Mouse (Mus musculus): Measurements from ENCODE around the gene Ifitm2. TPM values are rescaled to one million over a fixed set of nuclear protein-coding genes. Genes with fewer than 3 reads are reported as not detected.

Ifitm2 gene
- total RNA-seq, 1 experiment: 679 TPM

DNA sequence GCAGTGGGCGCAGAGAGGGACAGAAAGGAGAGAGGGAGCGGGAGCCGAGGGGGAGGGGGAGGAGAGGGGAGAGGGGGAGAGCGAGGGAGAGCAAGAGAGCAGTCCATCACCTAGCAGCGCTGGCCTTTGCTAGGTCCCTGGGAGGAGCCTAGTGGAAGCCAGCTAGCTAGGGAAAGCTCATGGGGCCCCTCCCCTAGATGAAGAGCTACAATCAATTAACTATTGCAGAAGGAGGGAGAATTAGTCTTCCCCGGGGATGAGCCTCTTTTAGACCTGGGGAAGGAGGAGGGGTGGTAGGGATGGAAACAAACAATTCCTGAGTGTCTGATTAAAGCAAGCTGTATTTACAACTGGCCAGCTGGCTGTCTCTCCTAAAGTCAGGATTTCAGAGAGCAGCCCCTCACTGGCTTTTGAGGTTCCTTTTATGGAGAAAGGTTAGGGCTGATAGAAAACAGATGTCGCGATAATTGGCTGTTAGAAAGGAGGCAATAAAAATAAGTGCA is 16.1 kb downstream of the Ifitm2 start:
- H3K9ac ChIP-seq (ENCODE audit: insufficient read depth, low read depth, low read length, poor library complexity, severe bottlenecking): 0 out of 2 replicates have a peak overlapping the region, but pooled peaks have one; percentile 20
- peak overlapping the region in 1 of 2 experiments; percentile 15; a peak in 1 of 4 replicates for H3K4me3 ChIP-seq (ENCODE audit: insufficient read depth in 1 of 2, low read depth in 1 of 2, low read length in 2 of 2, poor library complexity in 1 of 2, severe bottlenecking in 1 of 2)
- H3K4me1 ChIP-seq (ENCODE audit: control insufficient read depth in 2 of 2, insufficient read depth in 2 of 2, low read length in 2 of 2, poor library complexity in 1 of 2): peaks cover 4 to 17% of the 10 kb centered on the region in 2 experiments; a peak in 3 of 4 replicates
- H3K36me3 ChIP-seq (ENCODE audit: control insufficient read depth, insufficient read depth, low read length, poor library complexity, severe bottlenecking): no peaks in the 10 kb centered on the region
- DNase-seq (ENCODE audit: low read depth, low spot score): no peak
- no peaks in the 10 kb centered on the region for H3K9me3 ChIP-seq (ENCODE audit: control insufficient read depth, insufficient read depth, low read depth, low read length)
- in situ Hi-C loops (cut with MboI; ENCODE audit: low sequenced_read_pairs in 2 of 2, unreplicated experiment in 2 of 2): no loop called here
- no peak for TF ChIP-seq MAFK (IDR thresholded peaks at IDR 0.05; ENCODE audit: insufficient read depth, low read depth, low read length)
- TF ChIP-seq CHD2 (IDR thresholded peaks at IDR 0.05; ENCODE audit: low read depth, low read length): no peak
- TF ChIP-seq ZNF384 (IDR thresholded peaks at IDR 0.05; ENCODE audit: low read depth, low read length): no peak
- no peak for TF ChIP-seq HCFC1 (IDR thresholded peaks at IDR 0.05; ENCODE audit: borderline replicate concordance, insufficient read depth, low read length)
- TF ChIP-seq ZC3H11A (IDR thresholded peaks at IDR 0.05; ENCODE audit: borderline replicate concordance, low read depth, low read length): no peak
- H3K27ac ChIP-seq (ENCODE audit: insufficient read depth, low read depth, low read length, poor library complexity, severe bottlenecking): peak overlapping the region; percentile 82

DNA sequence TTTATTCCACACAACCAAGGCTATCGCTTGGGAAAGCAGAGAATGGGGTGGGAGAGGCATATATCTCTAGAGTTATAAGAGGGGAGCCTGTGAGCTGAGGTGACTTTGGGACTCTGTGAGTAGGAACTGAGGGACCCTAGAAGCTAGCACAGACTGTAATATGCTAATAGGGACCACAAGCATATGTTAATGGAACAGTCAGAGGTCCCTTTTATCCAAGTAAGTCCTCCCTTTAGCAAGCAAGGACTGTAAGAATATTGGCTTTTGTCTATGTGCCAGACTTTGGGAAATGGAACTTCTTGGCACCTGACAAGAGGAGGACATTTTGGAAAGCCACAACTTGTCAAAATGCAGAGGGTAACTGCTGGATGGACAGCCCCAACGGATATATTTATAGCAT is 16.9 kb downstream of the Ifitm2 start:
- Histone ChIP-seq H3K9ac (ENCODE audit: insufficient read depth, low read depth, low read length, poor library complexity, severe bottlenecking) (no peak overlapping the region), H3K9me3 (ENCODE audit: control insufficient read depth, insufficient read depth, low read depth, low read length) (no peaks in the 10 kb centered on the region), H3K27ac (ENCODE audit: insufficient read depth, low read depth, low read length, poor library complexity, severe bottlenecking) (peak overlapping the region; percentile 82; the same call in 1 of the 2 replicates), H3K36me3 (ENCODE audit: control insufficient read depth, insufficient read depth, low read length, poor library complexity, severe bottlenecking) (no peaks in the 10 kb centered on the region), H3K4me3 (ENCODE audit: insufficient read depth in 1 of 2, low read depth in 1 of 2, low read length in 2 of 2, poor library complexity in 1 of 2, severe bottlenecking in 1 of 2) (0 out of 4 replicates have a peak overlapping the region, but pooled peaks of 1 of the 2 experiments have one; percentile 6), H3K4me1 (ENCODE audit: control insufficient read depth in 2 of 2, insufficient read depth in 2 of 2, low read length in 2 of 2, poor library complexity in 1 of 2) (peaks cover 4 to 17% of the 10 kb centered on the region in 2 experiments; a peak in 3 of 4 replicates)
- TF ChIP-seq CHD2 (IDR thresholded peaks at IDR 0.05; ENCODE audit: low read depth, low read length) (no peak), MAFK (IDR thresholded peaks at IDR 0.05; ENCODE audit: insufficient read depth, low read depth, low read length) (no peak), HCFC1 (IDR thresholded peaks at IDR 0.05; ENCODE audit: borderline replicate concordance, insufficient read depth, low read length) (no peak), ZC3H11A (IDR thresholded peaks at IDR 0.05; ENCODE audit: borderline replicate concordance, low read depth, low read length) (no peak), ZNF384 (IDR thresholded peaks at IDR 0.05; ENCODE audit: low read depth, low read length) (no peak)
- in situ Hi-C loops (cut with MboI; ENCODE audit: low sequenced_read_pairs in 2 of 2, unreplicated experiment in 2 of 2): no loop called here
- no peak for DNase-seq (ENCODE audit: low read depth, low spot score)

GRCm38 (mm10) chr7:140938436-140938835 is 17.4 kb downstream of the Ifitm2 start:
- H3K27ac ChIP-seq (ENCODE audit: insufficient read depth, low read depth, low read length, poor library complexity, severe bottlenecking): peak overlapping the region; percentile 61; the same call in 1 of the 2 replicates
- H3K36me3 ChIP-seq (ENCODE audit: control insufficient read depth, insufficient read depth, low read length, poor library complexity, severe bottlenecking): no peaks in the 10 kb centered on the region
- DNase-seq (ENCODE audit: low read depth, low spot score): no peak
- H3K4me1 ChIP-seq (ENCODE audit: control insufficient read depth in 2 of 2, insufficient read depth in 2 of 2, low read length in 2 of 2, poor library complexity in 1 of 2): peaks cover 4 to 17% of the 10 kb centered on the region in 2 experiments; a peak in 3 of 4 replicates
- H3K9me3 ChIP-seq (ENCODE audit: control insufficient read depth, insufficient read depth, low read depth, low read length): no peaks in the 10 kb centered on the region
- in situ Hi-C loops (cut with MboI; ENCODE audit: low sequenced_read_pairs in 2 of 2, unreplicated experiment in 2 of 2): no loop called here
- no peak overlapping the region for H3K9ac ChIP-seq (ENCODE audit: insufficient read depth, low read depth, low read length, poor library complexity, severe bottlenecking)
- TF ChIP-seq MAFK (IDR thresholded peaks at IDR 0.05; ENCODE audit: insufficient read depth, low read depth, low read length) (no peak), ZNF384 (IDR thresholded peaks at IDR 0.05; ENCODE audit: low read depth, low read length) (no peak), ZC3H11A (IDR thresholded peaks at IDR 0.05; ENCODE audit: borderline replicate concordance, low read depth, low read length) (no peak), CHD2 (IDR thresholded peaks at IDR 0.05; ENCODE audit: low read depth, low read length) (no peak), HCFC1 (IDR thresholded peaks at IDR 0.05; ENCODE audit: borderline replicate concordance, insufficient read depth, low read length) (no peak)
- H3K4me3 ChIP-seq (ENCODE audit: insufficient read depth in 1 of 2, low read depth in 1 of 2, low read length in 2 of 2, poor library complexity in 1 of 2, severe bottlenecking in 1 of 2): no peak overlapping the region

DNA sequence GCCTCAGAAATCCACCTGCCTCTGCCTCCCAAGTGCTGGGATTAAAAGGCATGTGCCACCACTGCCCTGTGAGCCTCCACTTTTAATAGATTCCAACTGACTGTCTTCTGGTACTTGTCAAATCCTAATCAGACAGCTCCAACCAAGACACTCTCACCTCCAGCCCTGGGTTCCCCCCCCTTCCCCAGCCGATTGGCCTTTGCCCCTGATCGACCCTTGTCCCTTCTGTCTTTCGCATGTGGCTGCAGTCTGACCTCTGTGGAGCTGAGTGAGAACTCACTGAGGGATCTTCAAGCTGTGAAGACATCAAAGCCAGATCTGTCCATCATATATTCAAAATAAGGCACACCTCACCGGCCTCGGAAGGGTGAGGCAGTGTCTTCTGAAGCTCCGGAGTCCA is 28.6 kb downstream of the Ifitm2 start:
- H3K4me3 ChIP-seq (ENCODE audit: insufficient read depth in 1 of 2, low read depth in 1 of 2, low read length in 2 of 2, poor library complexity in 1 of 2, severe bottlenecking in 1 of 2): no peak overlapping the region
- no peaks in the 10 kb centered on the region for H3K36me3 ChIP-seq (ENCODE audit: control insufficient read depth, insufficient read depth, low read length, poor library complexity, severe bottlenecking)
- no peaks in the 10 kb centered on the region for H3K4me1 ChIP-seq (ENCODE audit: control insufficient read depth in 2 of 2, insufficient read depth in 2 of 2, low read length in 2 of 2, poor library complexity in 1 of 2)
- no peak for DNase-seq (ENCODE audit: low read depth, low spot score)
- H3K9ac ChIP-seq (ENCODE audit: insufficient read depth, low read depth, low read length, poor library complexity, severe bottlenecking): no peak overlapping the region
- no peaks in the 10 kb centered on the region for H3K9me3 ChIP-seq (ENCODE audit: control insufficient read depth, insufficient read depth, low read depth, low read length)
- in situ Hi-C loops (cut with MboI; ENCODE audit: low sequenced_read_pairs in 2 of 2, unreplicated experiment in 2 of 2): no loop called here
- no peak overlapping the region for H3K27ac ChIP-seq (ENCODE audit: insufficient read depth, low read depth, low read length, poor library complexity, severe bottlenecking)
- no peak for TF ChIP-seq HCFC1 (IDR thresholded peaks at IDR 0.05; ENCODE audit: borderline replicate concordance, insufficient read depth, low read length)
- no peak for TF ChIP-seq ZNF384 (IDR thresholded peaks at IDR 0.05; ENCODE audit: low read depth, low read length)
- TF ChIP-seq CHD2 (IDR thresholded peaks at IDR 0.05; ENCODE audit: low read depth, low read length): no peak
- no peak for TF ChIP-seq MAFK (IDR thresholded peaks at IDR 0.05; ENCODE audit: insufficient read depth, low read depth, low read length)
- TF ChIP-seq ZC3H11A (IDR thresholded peaks at IDR 0.05; ENCODE audit: borderline replicate concordance, low read depth, low read length): no peak
